Mouse (Mus musculus): ENCODE measurements at regions not wholly inside any gene's neighbourhood (a gene's known extent, or its start where the extent isn't known, plus 50 kb on each side); places are given as distances from the start of the nearest gene placed in this dataset.

DNA sequence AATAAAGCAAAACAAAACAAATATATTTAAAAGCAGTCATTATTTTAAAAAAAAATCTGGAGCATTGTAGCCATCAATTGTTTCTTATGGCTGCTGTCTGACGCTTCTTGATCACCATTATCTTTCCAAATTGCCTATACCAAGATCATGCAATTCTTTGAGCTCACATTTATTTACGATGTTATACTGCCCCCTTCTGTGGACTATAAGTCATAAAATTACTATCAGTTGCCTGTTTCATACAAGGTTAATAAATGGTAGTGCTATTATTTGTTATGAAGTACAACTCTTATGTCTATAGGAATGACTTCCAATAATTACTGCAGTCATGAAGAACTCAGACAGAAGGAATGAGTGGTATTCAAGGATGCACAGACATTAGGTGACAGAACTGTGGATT lies 57.3 kb upstream of the Eda2r start:
- no peak for DNase-seq (ENCODE audit: low spot score in 2 of 2)

DNA sequence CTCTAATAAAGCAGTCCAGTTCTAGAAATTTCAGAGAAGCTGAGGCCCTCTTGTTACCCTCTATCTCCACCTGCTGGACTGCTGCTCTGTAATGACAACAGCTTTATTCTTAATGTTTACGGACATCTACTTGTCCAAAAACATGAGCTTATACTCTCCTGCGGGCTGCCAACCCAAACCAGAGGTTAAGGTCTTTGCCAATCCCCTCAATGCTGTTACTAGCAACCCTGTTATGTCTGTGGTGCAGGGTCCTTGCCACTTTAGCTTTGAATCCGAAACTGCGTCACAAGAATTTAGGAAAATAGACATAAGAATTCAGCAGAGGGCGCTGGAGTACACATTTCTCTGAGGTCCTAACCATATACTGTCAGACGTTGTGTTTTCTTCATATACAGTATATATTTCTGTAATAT lies 54.4 kb upstream of the Eda2r start:
- DNase-seq (ENCODE audit: low spot score in 2 of 2): peak; percentile 15 to 66
